25 mouse cellular contexts compared by ENCODE assay signal in the genomic region with DNA sequence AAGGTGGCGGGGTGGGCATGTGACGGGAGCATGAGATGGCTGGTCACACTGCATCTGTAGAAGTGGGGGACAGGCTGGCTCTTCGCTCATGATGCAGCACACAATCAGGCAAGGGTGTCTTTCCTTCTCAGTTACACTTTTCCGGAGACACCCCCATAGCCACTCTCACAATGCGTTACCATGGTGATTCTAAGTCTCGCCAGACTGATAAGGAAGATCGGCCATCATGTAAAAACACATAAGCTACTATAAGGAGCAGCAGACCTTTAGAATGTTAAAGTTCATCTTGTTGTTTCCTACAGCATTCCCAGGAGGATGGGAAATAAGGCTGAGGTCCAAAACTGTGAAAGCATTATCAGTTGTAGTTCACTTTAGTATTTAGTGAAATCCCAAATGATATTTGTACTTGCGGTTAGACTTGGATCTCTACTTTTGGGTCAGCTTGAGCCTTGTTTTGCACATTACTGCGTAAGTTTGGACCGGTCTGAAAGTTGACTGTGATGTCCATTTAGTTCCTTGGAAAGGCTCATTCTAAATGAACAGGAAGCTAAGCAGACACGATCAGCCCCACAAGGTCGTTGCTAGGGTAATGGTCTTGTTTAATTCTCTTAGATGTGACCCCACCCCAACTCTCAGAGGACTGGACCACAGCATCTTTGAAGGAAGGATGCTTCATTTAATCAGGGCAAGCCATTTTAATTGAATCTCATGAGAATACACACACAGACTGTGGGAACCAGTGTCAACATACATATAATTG. TPM values are rescaled to one million over a fixed set of nuclear protein-coding genes. Genes with fewer than 3 reads are reported as not detected.
DNase-seq lines count a peak whose midpoint lies in the region; ATAC-seq and TF ChIP-seq lines count a peak whose summit lies in the region.
"Had no signal": no experiment of that assay in that cellular context is flagged by ENCODE, and none has a peak within 500 bp of the region (broad histone marks: within the 10 kb centered on the region; RNA-seq: fewer than 3 reads in every experiment).

No protein-coding gene starts in this region.

- H3K27ac ChIP-seq in gastrocnemius, adult 2 months = peak overlapping the region; percentile 81
- H3K27ac ChIP-seq in heart, embryonic 13.5 days (replicated peaks) = no peak overlapping the region
- H3K27ac ChIP-seq: embryonic facial prominence, embryonic 15.5 days; hindbrain, embryonic 12.5 days; limb, embryonic 12.5 days; liver, embryonic 13.5 days; macrophage; midbrain, embryonic 10.5 days; stomach, embryonic 15.5 days had no signal

- H3K27me3 ChIP-seq in heart, embryonic 13.5 days (replicated peaks) = no peaks in the 10 kb centered on the region
- H3K27me3 ChIP-seq: embryonic facial prominence, embryonic 15.5 days; hindbrain, embryonic 12.5 days; limb, embryonic 12.5 days; liver, embryonic 13.5 days; stomach, embryonic 15.5 days had no signal

- no peaks in the 10 kb centered on the region for H3K36me3 ChIP-seq in heart, embryonic 13.5 days
- H3K36me3 ChIP-seq: embryonic facial prominence, embryonic 15.5 days; hindbrain, embryonic 12.5 days; limb, embryonic 12.5 days; liver, embryonic 13.5 days; midbrain, embryonic 10.5 days; stomach, embryonic 15.5 days had no signal

- no peak overlapping the region for H3K4me3 ChIP-seq in gastrocnemius, adult 2 months
- H3K4me3 ChIP-seq in heart, embryonic 13.5 days = no peak overlapping the region
- H3K4me3 ChIP-seq: embryonic facial prominence, embryonic 15.5 days; hindbrain, embryonic 12.5 days; limb, embryonic 12.5 days; liver, embryonic 13.5 days; midbrain, embryonic 10.5 days; stomach, embryonic 15.5 days had no signal

- ATAC-seq in heart, embryonic 13.5 days (ENCODE audit: extremely low read depth, insufficient number of reproducible peaks, low FRiP score, low TSS enrichment) = peak; percentile 32; the same call in 1 of the 2 replicates

- no peaks in the 10 kb centered on the region for H3K9me3 ChIP-seq in heart, embryonic 13.5 days
- H3K9me3 ChIP-seq: embryonic facial prominence, embryonic 15.5 days; hindbrain, embryonic 12.5 days; limb, embryonic 12.5 days; liver, embryonic 13.5 days; midbrain, embryonic 10.5 days; stomach, embryonic 15.5 days had no signal

- WGBS in heart, embryonic 13.5 days = 64% methylated on average over 12 of the region's 12 CpGs

- H3K4me1 ChIP-seq in heart, embryonic 13.5 days = peaks cover 22% of the 10 kb centered on the region
- H3K4me1 ChIP-seq: hindbrain, embryonic 12.5 days; liver, embryonic 13.5 days had no signal

- intact Hi-C loops in gastrocnemius, adult 2 months (cut with DNase I) = no loop called here
- intact Hi-C loops in left cerebral cortex, postnatal 14 days (cut with DNase I) = no loop called here

- DNase-seq in gastrocnemius, adult 2 months = no peak
- DNase-seq in gastrocnemius, postnatal 25 days = no peak
- peak; percentile 26 to 67 for DNase-seq in left cerebral cortex, postnatal 14 days (ENCODE audit: low spot score in 2 of 2)
- DNase-seq in left cerebral cortex, adult 11 months (ENCODE audit: low spot score) = no peak
- no peak for DNase-seq in thymus, postnatal 14 days
- no peak for DNase-seq in cerebellum, postnatal 4 days (ENCODE audit: low spot score in 2 of 2)
- DNase-seq: adrenal gland, adult 8-10 months; B cell, adult 2 months; cerebellum, adult 9-11 months; kidney, adult 8-10 months; kidney, postnatal 36 days; liver, embryonic 13.5 days; lung, embryonic 14.5 days; thymus, adult 18-20 months had no signal

- no peak for TF ChIP-seq CTCF in gastrocnemius, adult 2 months (IDR thresholded peaks at IDR 0.05)

- H3K9ac ChIP-seq in heart, embryonic 13.5 days = no peak overlapping the region
- H3K9ac ChIP-seq: embryonic facial prominence, embryonic 15.5 days; hindbrain, embryonic 12.5 days; limb, embryonic 12.5 days; liver, embryonic 13.5 days; lung, embryonic 14.5 days; stomach, embryonic 15.5 days had no signal

- no peak overlapping the region for H3K4me2 ChIP-seq in heart, embryonic 13.5 days
- H3K4me2 ChIP-seq: embryonic facial prominence, embryonic 15.5 days; hindbrain, embryonic 12.5 days; limb, embryonic 12.5 days; liver, embryonic 13.5 days; lung, embryonic 14.5 days; stomach, embryonic 15.5 days had no signal

RNA-seq across cellular contexts. Expression of gene Sparcl1, which starts 13.2 kb away (rescaled TPM):
- total RNA-seq in gastrocnemius, adult 2 months (2021) = 100 to 1,000 TPM in 1 of 2 experiments, 10 to 100 TPM in 1; 83.5 to 151 TPM
- 100 to 1,000 TPM; 106 to 110 TPM for total RNA-seq in gastrocnemius, postnatal 25 days (2021)
- 1,000 to 10,000 TPM; 1,229 to 1,307 TPM for total RNA-seq in left cerebral cortex, postnatal 14 days (2021)
- polyA plus RNA-seq in heart, embryonic 13.5 days (2015; fragmentation: Nextera tagmentation; extraction: Ambion mirVana) = 45.7 and 47.3 TPM in 2 replicates
- total RNA-seq: neutrophil, adult 5-6 weeks had no signal
- polyA plus RNA-seq: macrophage had no signal

RNA-seq across cellular contexts. Expression of gene Dspp, which starts 43.8 kb away (rescaled TPM):
- total RNA-seq in gastrocnemius, adult 2 months (2021) = not detected
- total RNA-seq in gastrocnemius, postnatal 25 days (2021) = not detected
- total RNA-seq in left cerebral cortex, postnatal 14 days (2021) = under 1 TPM in 1 of 2 experiments, not detected in 1; 0.07 TPM
- polyA plus RNA-seq in heart, embryonic 13.5 days (2015; fragmentation: Nextera tagmentation; extraction: Ambion mirVana) = not detected in 2 replicates
- total RNA-seq: adrenal gland, adult 8-10 months; gastrocnemius, postnatal 36 days; midbrain, postnatal 0 days; neutrophil, adult 5-6 weeks had no signal
- polyA plus RNA-seq: embryonic facial prominence, embryonic 15.5 days; hindbrain, embryonic 12.5 days; intestine, embryonic 14.5 days; limb, embryonic 12.5 days; liver, embryonic 13.5 days; lung, embryonic 14.5 days; macrophage; midbrain, embryonic 10.5 days; midbrain, postnatal 0 days; stomach, embryonic 15.5 days had no signal

RNA-seq across cellular contexts. Expression of gene Gm17660, which starts 49.3 kb away (rescaled TPM):
- not detected for total RNA-seq in gastrocnemius, adult 2 months (2021)
- total RNA-seq in gastrocnemius, postnatal 25 days (2021) = not detected
- not detected for total RNA-seq in left cerebral cortex, postnatal 14 days (2021)
- not detected in 2 replicates for polyA plus RNA-seq in heart, embryonic 13.5 days (2015; fragmentation: Nextera tagmentation; extraction: Ambion mirVana)
- total RNA-seq: adrenal gland, adult 8-10 months; midbrain, postnatal 0 days; neutrophil, adult 5-6 weeks had no signal
- polyA plus RNA-seq: hindbrain, embryonic 12.5 days; intestine, embryonic 14.5 days; limb, embryonic 12.5 days; liver, embryonic 13.5 days; lung, embryonic 14.5 days; macrophage; midbrain, embryonic 10.5 days; stomach, embryonic 15.5 days had no signal

Comparison
In these comparisons a context has a peak if more than half of its experiments do, and no peak if none do; other contexts are left out.
1. DNase-seq: peak in left cerebral cortex, postnatal 14 days (2 of 2); none in gastrocnemius, adult 2 months (single experiment), gastrocnemius, postnatal 25 days (single experiment), left cerebral cortex, adult 11 months (single experiment), thymus, postnatal 14 days (single experiment) and cerebellum, postnatal 4 days (0 of 2).
2. RNA of gene Sparcl1, which starts 13.2 kb away (total RNA-seq): 1,229 to 1,307 TPM in left cerebral cortex, postnatal 14 days; 83.5 to 151 TPM in gastrocnemius, adult 2 months and 106 to 110 TPM in gastrocnemius, postnatal 25 days; every median in the first group is over 4 times any median in the second.